Mouse (Mus musculus) ES-E14 (cell line): ENCODE results near the gene Kdm4b. TPM values are rescaled to one million over a fixed set of nuclear protein-coding genes. Genes with fewer than 3 reads are reported as not detected.
A peak's percentile ranks its signal among the peaks of the same experiment; 100 is the strongest.

ENCODE experiments used
- DNase-seq: peaks from one replicate; pipeline ENCODE4 v3.0.0-alpha.2; 2013; ENCODE audit warnings: low read depth, low spot score
- H3K27ac ChIP-seq: 2 replicates; pipeline ENCODE4 v1.5.1; 2012; ENCODE audit warnings: low read depth, mild to moderate bottlenecking, low read length, moderate library complexity, mixed read lengths; ENCODE audit not compliant: poor library complexity, insufficient read depth, severe bottlenecking
- H3K36me3 ChIP-seq: 2 replicates; pipeline ENCODE4 v1.6.1; 2012; ENCODE audit warnings: mild to moderate bottlenecking, low read length, moderate library complexity, mixed read lengths; ENCODE audit not compliant: control insufficient read depth, poor library complexity, insufficient read depth, severe bottlenecking
- H3K4me1 ChIP-seq, 2 experiments: fragments of 150-350 bp in 1 of 2; sonication (generic) in 1 of 2; 2 replicates each; pipeline ENCODE4 v1.6.1; 2012; ENCODE audit warnings: low read length in 2 of 2, mild to moderate bottlenecking in 1 of 2, mixed read lengths in 1 of 2; ENCODE audit not compliant: control insufficient read depth in 2 of 2, insufficient read depth in 2 of 2, poor library complexity in 1 of 2
- H3K4me3 ChIP-seq, 2 experiments: fragments of 150-350 bp in 1 of 2; sonication (generic) in 1 of 2; 2 replicates each; pipeline ENCODE4 v1.5.1; 2012; ENCODE audit warnings: low read length in 2 of 2, low read depth in 1 of 2, mild to moderate bottlenecking in 1 of 2, mixed read lengths in 1 of 2; ENCODE audit not compliant: insufficient read depth in 1 of 2, poor library complexity in 1 of 2, severe bottlenecking in 1 of 2
- H3K9ac ChIP-seq: 2 replicates; pipeline ENCODE4 v1.6.1; 2012; ENCODE audit warnings: low read depth, mild to moderate bottlenecking, low read length, mixed read lengths; ENCODE audit not compliant: poor library complexity, insufficient read depth, severe bottlenecking
- H3K9me3 ChIP-seq: fragments of 150-350 bp; sonication (generic); 2 replicates; pipeline ENCODE4 v1.6.1; 2012; ENCODE audit warnings: low read depth, mild to moderate bottlenecking, low read length; ENCODE audit not compliant: control insufficient read depth, insufficient read depth
- CHD2 ChIP-seq: IDR thresholded peaks from 2 replicates; pipeline ENCODE4 v1.6.1; 2014; ENCODE audit warnings: mild to moderate bottlenecking, low read depth, low read length, inconsistent platforms
- HCFC1 ChIP-seq: IDR thresholded peaks from 2 replicates; pipeline ENCODE4 v1.6.1; 2012; ENCODE audit warnings: low read length, inconsistent platforms, borderline replicate concordance; ENCODE audit not compliant: insufficient read depth
- MAFK ChIP-seq: IDR thresholded peaks from 2 replicates; pipeline ENCODE4 v1.6.1; 2014; ENCODE audit warnings: mild to moderate bottlenecking, low read depth, low read length, inconsistent platforms; ENCODE audit not compliant: insufficient read depth
- ZC3H11A ChIP-seq: IDR thresholded peaks from 2 replicates; pipeline ENCODE4 v1.6.1; 2012; ENCODE audit warnings: low read depth, mild to moderate bottlenecking, inconsistent platforms, low read length, borderline replicate concordance
- ZNF384 ChIP-seq: IDR thresholded peaks from 2 replicates; pipeline ENCODE4 v1.6.1; 2012; ENCODE audit warnings: low read depth, low read length, inconsistent platforms
- in situ Hi-C, 2 experiments: fragments of 600-800 bp; cut with MboI; formaldehyde crosslinking; loops; one replicate each; pipeline ENCODE4 v1.15.1; 2025; ENCODE audit warnings: low sequenced_read_pairs in 2 of 2, inconsistent platforms in 1 of 2; ENCODE audit not compliant: unreplicated experiment in 2 of 2
- total RNA-seq: library from RNA; depleted of rRNA; stranded (reverse); fragments of 300-350 nt; gene quantifications from 2 replicates; pipeline ENCODE4 v1.2.3, GENCODE M21; 2012

Gene Kdm4b
- total RNA-seq, 1 experiment: 21.1 TPM

- H3K27ac ChIP-seq: no peak overlapping the region
- in situ Hi-C loops: no loop called here
- no peak for DNase-seq
These were observed 1.4 kb upstream of the Kdm4b start for GRCm38 (mm10) chr17:56324419-56324818.

DNA sequence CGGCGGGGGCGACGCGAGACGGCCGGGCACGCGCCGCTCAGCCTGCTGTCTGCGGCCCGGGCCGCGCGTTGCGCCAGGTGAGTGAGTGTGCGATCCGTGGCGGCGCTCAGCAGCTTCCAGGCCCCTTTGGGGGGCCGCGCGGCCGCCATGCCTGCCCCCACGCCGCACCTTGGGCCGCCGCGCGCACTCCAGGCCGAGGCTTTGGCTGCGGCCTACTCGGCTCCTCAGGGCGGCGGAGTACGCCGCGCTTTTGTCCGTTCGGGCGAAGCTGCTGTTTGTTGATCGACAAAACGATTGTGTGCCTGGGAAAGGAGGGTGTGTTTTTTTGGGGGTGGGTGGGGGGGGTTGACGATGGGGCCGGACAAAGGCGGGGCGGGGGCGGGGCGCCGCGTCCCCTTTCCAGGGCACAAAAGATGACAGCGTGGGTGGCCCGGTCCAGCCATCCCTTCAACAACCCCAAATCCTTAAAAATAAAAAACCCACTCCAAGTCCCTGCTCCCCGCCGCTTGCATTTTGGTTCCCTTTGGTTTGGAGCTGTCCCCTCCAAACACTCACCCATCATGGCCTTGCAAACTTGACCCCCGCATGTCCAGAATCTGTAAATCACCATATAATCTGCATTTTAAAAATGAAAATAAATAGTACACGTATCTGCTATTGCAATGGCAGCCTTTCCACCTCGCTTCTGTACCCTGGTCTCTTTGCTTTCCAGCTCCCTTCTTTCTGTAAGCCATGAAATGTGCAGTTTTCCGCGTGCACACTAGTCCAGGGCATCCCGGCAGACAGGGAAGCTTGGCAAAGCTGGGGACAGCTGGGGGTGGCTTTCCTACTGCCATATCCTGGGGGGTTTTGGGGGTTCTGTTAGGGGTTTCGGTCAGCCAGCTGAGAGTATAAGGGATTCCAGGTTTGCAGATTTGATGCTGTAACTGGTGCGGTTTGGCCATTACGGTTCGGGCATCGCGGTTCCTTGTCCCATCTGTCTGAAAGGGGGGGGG, 588 bp downstream of the Kdm4b start:
- DNase-seq: no peak
- Histone ChIP-seq H3K36me3 (peaks cover 17% of the 10 kb centered on the region), H3K27ac (peak overlapping the region; percentile 62; the same call in 1 of the 2 replicates), H3K4me3 (peak overlapping the region; percentile 68 to 94), H3K9ac (peak overlapping the region; percentile 94), H3K4me1 (peaks cover 1 to 10% of the 10 kb centered on the region in 2 experiments; a peak in 2 of 4 replicates), H3K9me3 (no peaks in the 10 kb centered on the region)
- in situ Hi-C loops: no loop called here
- no peak for TF ChIP-seq ZC3H11A
- TF ChIP-seq HCFC1: no peak
- TF ChIP-seq ZNF384: no peak
- TF ChIP-seq CHD2: no peak
- TF ChIP-seq MAFK: no peak

More at GRCm38 (mm10) chr17:56324419-56324818, 1.4 kb upstream of the Kdm4b start:
- Histone ChIP-seq H3K9me3 (no peaks in the 10 kb centered on the region), H3K4me1 (peaks cover 1 to 10% of the 10 kb centered on the region in 2 experiments; a peak in 2 of 4 replicates), H3K4me3 (no peak overlapping the region), H3K9ac (no peak overlapping the region), H3K36me3 (peaks cover 34% of the 10 kb centered on the region)
- TF ChIP-seq MAFK (no peak), HCFC1 (no peak), ZC3H11A (no peak), ZNF384 (no peak), CHD2 (no peak)

GRCm38 (mm10) chr17:56329267-56329666, 3.4 kb downstream of the Kdm4b start:
- no peak for TF ChIP-seq MAFK
- TF ChIP-seq CHD2: no peak
- TF ChIP-seq ZC3H11A: no peak
- no peak for TF ChIP-seq ZNF384
- no peak for TF ChIP-seq HCFC1
- Histone ChIP-seq H3K9me3 (no peaks in the 10 kb centered on the region), H3K36me3 (no peaks in the 10 kb centered on the region), H3K4me3 (no peak overlapping the region), H3K9ac (no peak overlapping the region), H3K4me1 (peaks cover 1 to 9% of the 10 kb centered on the region in 2 experiments; a peak in 2 of 4 replicates), H3K27ac (no peak overlapping the region)
- in situ Hi-C loops: no loop called here
- DNase-seq: no peak

- Histone ChIP-seq H3K36me3 (no peaks in the 10 kb centered on the region), H3K9ac (no peak overlapping the region), H3K4me3 (no peak overlapping the region), H3K4me1 (peaks cover 1 to 8% of the 10 kb centered on the region in 2 experiments; a peak in 2 of 4 replicates), H3K27ac (no peak overlapping the region), H3K9me3 (no peaks in the 10 kb centered on the region)
- no peak for DNase-seq
- in situ Hi-C loops: no loop called here
- TF ChIP-seq CHD2: no peak
- TF ChIP-seq ZC3H11A: no peak
- no peak for TF ChIP-seq ZNF384
- no peak for TF ChIP-seq HCFC1
- TF ChIP-seq MAFK: no peak
These were observed 4.5 kb downstream of the Kdm4b start for GRCm38 (mm10) chr17:56330345-56330744.
